8 mouse cellular contexts compared by ENCODE assay signal in genomic region chr2:130424126-130424853, GRCm38 (mm10). TPM values are rescaled to one million over a fixed set of nuclear protein-coding genes. Genes with fewer than 3 reads are reported as not detected.
DNase-seq lines count a peak whose midpoint lies in the region; ATAC-seq lines count a peak whose summit lies in the region.

TSS of gene Vps16 (plus strand) at chr2:130424339.
TSS of gene Pced1a (minus strand) at chr2:130424701.

- H3K4me2 ChIP-seq in hindbrain, embryonic 16.5 days (ENCODE audit: low read length), result peak within 1 kb of the TSS; percentile 84

- H3K4me3 ChIP-seq in hindbrain, embryonic 16.5 days (ENCODE audit: low read length), result peak within 1 kb of the TSS; percentile 90
- H3K4me3 ChIP-seq in macrophage (ENCODE audit: inconsistent target), result peak within 1 kb of the TSS; percentile 62

- H3K4me1 ChIP-seq in hindbrain, embryonic 16.5 days (ENCODE audit: control insufficient read depth, insufficient read depth, low read depth, low read length), result peaks cover 26% of the 10 kb centered on the region

- ATAC-seq in hindbrain, embryonic 16.5 days, result peak; percentile 96

- no peaks in the 10 kb centered on the region for H3K27me3 ChIP-seq in hindbrain, embryonic 16.5 days (replicated peaks; ENCODE audit: control insufficient read depth, insufficient read depth, low read length)

- H3K36me3 ChIP-seq in hindbrain, embryonic 16.5 days (ENCODE audit: control insufficient read depth, insufficient read depth, low read length), result no peaks in the 10 kb centered on the region
- H3K36me3 ChIP-seq in macrophage (ENCODE audit: inconsistent target), result peaks cover 18% of the 10 kb centered on the region; the same call in 1 of the 2 replicates

- WGBS in hindbrain, embryonic 16.5 days, result under 1% methylated on average over 58 of the region's 58 CpGs
- WGBS in macrophage (ENCODE audit: missing documents), result under 1% methylated on average over 51 of the region's 58 CpGs

- peaks cover 52% of the 10 kb centered on the region for H3K79me2 ChIP-seq in macrophage (ENCODE audit: inconsistent target)

- H3K27ac ChIP-seq in hindbrain, embryonic 16.5 days (ENCODE audit: low read depth, low read length), result peak within 1 kb of the TSS; percentile 97
- peak within 1 kb of the TSS; percentile 79 for H3K27ac ChIP-seq in macrophage

- no peaks in the 10 kb centered on the region for H3K9me3 ChIP-seq in hindbrain, embryonic 16.5 days (ENCODE audit: control insufficient read depth, low read length)

- H3K9ac ChIP-seq in hindbrain, embryonic 16.5 days (ENCODE audit: low read depth, low read length), result peak within 1 kb of the TSS; percentile 85

- DNase-seq in WW6 (ENCODE audit: low read depth, low spot score), result peak; percentile 63
- DNase-seq in cerebellum, postnatal 4 days (ENCODE audit: low spot score in 2 of 2), result peak; percentile 85 to 90
- DNase-seq in gastrocnemius, adult 18-20 months (ENCODE audit: low spot score), result peak; percentile 92
- DNase-seq in left cerebral cortex, adult 18-20 months (ENCODE audit: low spot score in 2 of 2), result peak; percentile 90 to 95
- DNase-seq in right cerebral cortex, adult 18-20 months, result peak; percentile 94
- DNase-seq in urinary bladder, postnatal 14 days (ENCODE audit: low spot score), result peak; percentile 94

RNA-seq across cellular contexts. Expression of gene Vps16, which starts in this region (rescaled TPM):
- 10 to 100 TPM; 17.6 to 19.2 TPM for total RNA-seq in gastrocnemius, adult 18-20 months (2021)
- 104 and 105 TPM in 2 replicates for polyA plus RNA-seq in hindbrain, embryonic 16.5 days (2015; fragmentation: Nextera tagmentation; extraction: Ambion mirVana)
- 10 to 100 TPM; 88.2 to 88.6 TPM for total RNA-seq in left cerebral cortex, adult 18-20 months (2021)
- total RNA-seq in macrophage (2018; cell fraction: chromatin; rRNA removed), result 100 to 1,000 TPM; 161 to 355 (median 246) TPM
- 10 to 100 TPM; 27.7 to 53.0 (median 41.8) TPM for total RNA-seq in macrophage (2018; cell fraction: cytosol; rRNA removed)
- 100 to 1,000 TPM in 23 of 26 experiments, 10 to 100 TPM in 3; 78.5 to 221 (median 151) TPM for total RNA-seq in macrophage (2018; cell fraction: nucleus; rRNA removed)
- 40.1 to 54.6 TPM (median 47.9 TPM) in 3 replicates for polyA plus RNA-seq in macrophage (2018)

RNA-seq across cellular contexts. Expression of gene Pced1a, which starts in this region (rescaled TPM):
- total RNA-seq in gastrocnemius, adult 18-20 months (2021), result 1 to 10 TPM; 4.2 to 4.8 TPM
- polyA plus RNA-seq in hindbrain, embryonic 16.5 days (2015; fragmentation: Nextera tagmentation; extraction: Ambion mirVana), result 15.2 and 15.4 TPM in 2 replicates
- 10 to 100 TPM; 19.5 to 22.1 TPM for total RNA-seq in left cerebral cortex, adult 18-20 months (2021)
- total RNA-seq in macrophage (2018; cell fraction: chromatin; rRNA removed), result 10 to 100 TPM; 37.9 to 74.4 (median 55.7) TPM
- 10 to 100 TPM in 10 of 26 experiments, 1 to 10 TPM in 16; 7.1 to 12.7 (median 9.2) TPM for total RNA-seq in macrophage (2018; cell fraction: cytosol; rRNA removed)
- total RNA-seq in macrophage (2018; cell fraction: nucleus; rRNA removed), result 10 to 100 TPM; 24.9 to 66.1 (median 40.2) TPM
- polyA plus RNA-seq in macrophage (2018), result 9.0 to 12.8 TPM (median 11.4 TPM) in 3 replicates

Comparison
In these comparisons a context has a peak if more than half of its experiments do, and no peak if none do; other contexts are left out.
1. Peak in every context shown above with its lines: DNase-seq, ATAC-seq, H3K4me3 ChIP-seq and H3K27ac ChIP-seq.
2. RNA of gene Vps16 (total RNA-seq): 88.2 to 88.6 TPM in left cerebral cortex, adult 18-20 months; 17.6 to 19.2 TPM in gastrocnemius, adult 18-20 months; every median in the first group is over 4 times any median in the second.